Mouse (Mus musculus) spleen, adult 2 months (tissue): ENCODE results near the gene Tagln3.

ENCODE experiments used
- CTCF ChIP-seq: fragments of 200-500 bp; IDR thresholded peaks from 2 replicates; pipeline ENCODE4 v1.5.1; 2011; ENCODE audit warnings: mild to moderate bottlenecking, inconsistent platforms; ENCODE audit not compliant: insufficient read depth, insufficient read length, insufficient replicate concordance; ENCODE audit errors: extremely low read depth
- POLR2A ChIP-seq: fragments of 200-500 bp; IDR thresholded peaks from 2 replicates; pipeline ENCODE4 v1.6.1; 2011; ENCODE audit warnings: low read depth, low read length, inconsistent platforms

- no peak for TF ChIP-seq CTCF
- TF ChIP-seq POLR2A = no peak
Measured at GRCm38 (mm10) chr16:45695445-45696160, 28.8 kb downstream of the Tagln3 start.
